Mouse (Mus musculus) ES-Bruce4 (cell line): Measurements from ENCODE around the gene Taf8. TPM values are rescaled to one million over a fixed set of nuclear protein-coding genes. Genes with fewer than 3 reads are reported as not detected.

Experiments
- H3K27ac ChIP-seq: 2 replicates; pipeline ENCODE4 v1.5.1; 2012; ENCODE audit warnings: low read length, inconsistent platforms; ENCODE audit not compliant: insufficient read depth
- H3K27me3 ChIP-seq: 2 replicates; pipeline ENCODE4 v1.6.1; 2012; ENCODE audit warnings: mild to moderate bottlenecking, low read length, inconsistent platforms; ENCODE audit not compliant: control insufficient read depth, poor library complexity, insufficient read depth, severe bottlenecking
- H3K36me3 ChIP-seq: 2 replicates; pipeline ENCODE4 v1.6.1; 2012; ENCODE audit warnings: inconsistent platforms, mild to moderate bottlenecking, low read length, moderate library complexity; ENCODE audit not compliant: control insufficient read depth, poor library complexity, insufficient read depth, severe bottlenecking
- H3K4me1 ChIP-seq: one replicate; pipeline ENCODE4 v1.8.1; 2011; ENCODE audit warnings: low read length; ENCODE audit not compliant: control insufficient read depth, insufficient read depth
- H3K4me3 ChIP-seq: 2 replicates; pipeline ENCODE4 v1.5.1; 2011; ENCODE audit warnings: low read depth, mild to moderate bottlenecking, low read length
- H3K9ac ChIP-seq: 2 replicates; pipeline ENCODE4 v1.6.1; 2012; ENCODE audit warnings: low read depth, mild to moderate bottlenecking, inconsistent platforms; ENCODE audit not compliant: poor library complexity, severe bottlenecking
- H3K9me3 ChIP-seq: replicated peaks from 2 replicates; pipeline ENCODE4 v1.6.1; 2012; ENCODE audit warnings: mild to moderate bottlenecking, low read length, inconsistent platforms; ENCODE audit not compliant: control insufficient read depth, poor library complexity, insufficient read depth, severe bottlenecking
- CTCF ChIP-seq: IDR thresholded peaks from one replicate; pipeline ENCODE4 v1.8.1; 2011; ENCODE audit warnings: low read depth, low read length
- EP300 ChIP-seq: IDR thresholded peaks from 2 replicates; pipeline ENCODE4 v1.6.1; 2011; ENCODE audit warnings: low read depth, low read length; ENCODE audit not compliant: insufficient read depth
- POLR2A ChIP-seq: IDR thresholded peaks from one replicate; pipeline ENCODE4 v1.8.1; 2011; ENCODE audit warnings: low read length; ENCODE audit not compliant: insufficient read depth
- polyA plus RNA-seq: library from polyadenylated mRNA; stranded (reverse); fragments of >200 nt; gene quantifications from 2 replicates; pipeline ENCODE4 v1.2.4, GENCODE M21; 2011; ENCODE audit warnings: low read depth; ENCODE audit not compliant: missing spikeins, insufficient read depth, insufficient read length

Gene Taf8
- polyA plus RNA-seq: 45.5 and 46.6 TPM in 2 replicates

- Histone ChIP-seq H3K9me3 (no peaks in the 10 kb centered on the region), H3K27me3 (no peaks in the 10 kb centered on the region), H3K36me3 (peaks cover 32% of the 10 kb centered on the region), H3K9ac (peak within 1 kb of the TSS; percentile 71), H3K4me3 (peak within 1 kb of the TSS; percentile 79), H3K27ac (peak within 1 kb of the TSS; percentile 87), H3K4me1 (peaks cover 4% of the 10 kb centered on the region)
- peak; percentile 32 for TF ChIP-seq POLR2A
- TF ChIP-seq CTCF: no peak
- TF ChIP-seq EP300: 0 out of 2 replicates have a peak, but pooled peaks have one; percentile 47
These were observed at the start of gene Taf8 for GRCm38 (mm10) chr17:47501946-47502706. Taf8 (minus strand) TSS chr17:47502292.

GRCm38 (mm10) chr17:47551049-47551448 is 49.0 kb upstream of the Taf8 start:
- peaks cover 2% of the 10 kb centered on the region for H3K4me1 ChIP-seq
- H3K9ac ChIP-seq: no peak overlapping the region
- peak overlapping the region; percentile 69 for H3K27ac ChIP-seq
- H3K36me3 ChIP-seq: no peaks in the 10 kb centered on the region
- no peaks in the 10 kb centered on the region for H3K9me3 ChIP-seq
- TF ChIP-seq CTCF: no peak
- no peak for TF ChIP-seq POLR2A
- TF ChIP-seq EP300: no peak
- H3K27me3 ChIP-seq: no peaks in the 10 kb centered on the region
- H3K4me3 ChIP-seq: no peak overlapping the region

- Histone ChIP-seq H3K4me3 (no peak overlapping the region), H3K27me3 (no peaks in the 10 kb centered on the region), H3K27ac (0 out of 2 replicates have a peak overlapping the region, but pooled peaks have one; percentile 2), H3K4me1 (peaks cover 9% of the 10 kb centered on the region), H3K9ac (no peak overlapping the region), H3K9me3 (no peaks in the 10 kb centered on the region), H3K36me3 (no peaks in the 10 kb centered on the region)
- TF ChIP-seq CTCF (no peak), POLR2A (no peak), EP300 (no peak)
These were observed 43.8 kb upstream of the Taf8 start for GRCm38 (mm10) chr17:47545861-47546331.

- no peak overlapping the region for H3K9ac ChIP-seq
- no peaks in the 10 kb centered on the region for H3K27me3 ChIP-seq
- H3K4me1 ChIP-seq: peaks cover 7% of the 10 kb centered on the region
- TF ChIP-seq POLR2A (no peak), EP300 (no peak), CTCF (no peak)
- no peak overlapping the region for H3K4me3 ChIP-seq
- H3K9me3 ChIP-seq: no peaks in the 10 kb centered on the region
- no peaks in the 10 kb centered on the region for H3K36me3 ChIP-seq
- H3K27ac ChIP-seq: no peak overlapping the region
These were observed 43.1 kb upstream of the Taf8 start for GRCm38 (mm10) chr17:47545154-47545553.

- H3K36me3 ChIP-seq: no peaks in the 10 kb centered on the region
- H3K4me3 ChIP-seq: no peak overlapping the region
- no peaks in the 10 kb centered on the region for H3K9me3 ChIP-seq
- TF ChIP-seq EP300: no peak
- no peak overlapping the region for H3K9ac ChIP-seq
- H3K27ac ChIP-seq: peak overlapping the region; percentile 77
- H3K4me1 ChIP-seq: peaks cover 7% of the 10 kb centered on the region
- H3K27me3 ChIP-seq: no peaks in the 10 kb centered on the region
These were observed 41.1 kb upstream of the Taf8 start for GRCm38 (mm10) chr17:47543051-47543650.

- no peaks in the 10 kb centered on the region for H3K9me3 ChIP-seq
- H3K4me1 ChIP-seq: peaks cover 7% of the 10 kb centered on the region
- H3K27me3 ChIP-seq: no peaks in the 10 kb centered on the region
- H3K36me3 ChIP-seq: no peaks in the 10 kb centered on the region
- no peak overlapping the region for H3K4me3 ChIP-seq
- no peak overlapping the region for H3K9ac ChIP-seq
- TF ChIP-seq CTCF: no peak
- TF ChIP-seq POLR2A: no peak
- peak; percentile 86 for TF ChIP-seq EP300
- peak overlapping the region; percentile 66 for H3K27ac ChIP-seq
These were observed 40.0 kb upstream of the Taf8 start for GRCm38 (mm10) chr17:47542061-47542460.
